Mouse (Mus musculus): ENCODE measurements at regions not wholly inside any gene's neighbourhood (a gene's known extent, or its start where the extent isn't known, plus 50 kb on each side); places are given as distances from the start of the nearest gene placed in this dataset.

- Histone ChIP-seq H3K4me1 (ENCODE audit: control insufficient read depth in 1 of 2, insufficient read depth in 2 of 2, low read length in 2 of 2) (no peaks in the 10 kb centered on the region), H3K79me2 (ENCODE audit: control insufficient read depth, insufficient read depth, low read length, poor library complexity) (no peaks in the 10 kb centered on the region), H3K9ac (ENCODE audit: control insufficient read depth, low read depth, low read length, poor library complexity, severe bottlenecking) (no peak overlapping the region), H3K36me3 (ENCODE audit: control insufficient read depth in 1 of 2, insufficient read depth in 2 of 2, low read length in 2 of 2) (no peaks in the 10 kb centered on the region), H3K27me3 (ENCODE audit: control insufficient read depth in 1 of 2, insufficient read depth in 2 of 2, low read length in 2 of 2) (no peaks in the 10 kb centered on the region; a peak in 1 of 4 replicates), H3K4me3 (ENCODE audit: control insufficient read depth in 1 of 2, insufficient read depth in 1 of 2, low read depth in 2 of 2, low read length in 2 of 2) (no peak overlapping the region), H3K27ac (ENCODE audit: control insufficient read depth, low read depth, low read length) (no peak overlapping the region), H3K9me3 (replicated peaks; ENCODE audit: insufficient read depth, low read length) (no peaks in the 10 kb centered on the region)
- TF ChIP-seq RCOR1 (IDR thresholded peaks at IDR 0.05; ENCODE audit: low read depth, low read length), result no peak
- no peak for TF ChIP-seq USF1 (IDR thresholded peaks at IDR 0.05; ENCODE audit: low read depth, low read length)
- no peak for TF ChIP-seq TAL1 (IDR thresholded peaks at IDR 0.05; ENCODE audit: low read length)
- TF ChIP-seq ZKSCAN1 (IDR thresholded peaks at IDR 0.05; ENCODE audit: low read depth, low read length), result no peak
- no peak for TF ChIP-seq GATA1 (IDR thresholded peaks at IDR 0.05; ENCODE audit: low read depth, low read length)
- no peak for TF ChIP-seq ZNF384 (IDR thresholded peaks at IDR 0.05; ENCODE audit: low read depth, low read length)
- no peak for TF ChIP-seq HCFC1 (IDR thresholded peaks at IDR 0.05; ENCODE audit: low read depth, low read length)
- TF ChIP-seq MAFK (IDR thresholded peaks at IDR 0.05; ENCODE audit: borderline replicate concordance, low read depth, low read length), result no peak
- TF ChIP-seq EP300 (IDR thresholded peaks at IDR 0.05; ENCODE audit: low read depth in 1 of 2, low read length in 2 of 2), result no peak
- no peak for TF ChIP-seq MYC (IDR thresholded peaks at IDR 0.05; ENCODE audit: low read depth, low read length)
- no peak for TF ChIP-seq TCF12 (IDR thresholded peaks at IDR 0.05; ENCODE audit: low read depth, low read length)
- TF ChIP-seq POLR2A (IDR thresholded peaks at IDR 0.05; ENCODE audit: control insufficient read depth in 1 of 2, insufficient read depth in 1 of 2, low read depth in 1 of 2, low read length in 2 of 2, poor library complexity in 1 of 2), result no peak
- no peak for TF ChIP-seq CHD2 (IDR thresholded peaks at IDR 0.05; ENCODE audit: low read length)
- TF ChIP-seq ETS1 (IDR thresholded peaks at IDR 0.05; ENCODE audit: low read depth, low read length), result no peak
- TF ChIP-seq UBTF (IDR thresholded peaks at IDR 0.05; ENCODE audit: borderline replicate concordance, insufficient read depth, low read depth, low read length), result no peak
- TF ChIP-seq MAZ (IDR thresholded peaks at IDR 0.05; ENCODE audit: low read depth, low read length), result no peak
- no peak for TF ChIP-seq ZC3H11A (IDR thresholded peaks at IDR 0.05; ENCODE audit: low read depth, low read length)
- DNase-seq (ENCODE audit: low read depth, low spot score), result no peak
Observed at GRCm38 (mm10) chr17:80796386-80796785, 68.1 kb upstream of the Map4k3 start.

GRCm38 (mm10) chr17:80795453-80796105 is 67.3 kb upstream of the Map4k3 start:
- no peak overlapping the region for H3K4me3 ChIP-seq (ENCODE audit: control insufficient read depth in 1 of 2, insufficient read depth in 1 of 2, low read depth in 2 of 2, low read length in 2 of 2)
- H3K27ac ChIP-seq (ENCODE audit: control insufficient read depth, low read depth, low read length), result no peak overlapping the region
- no peak overlapping the region for H3K9ac ChIP-seq (ENCODE audit: control insufficient read depth, low read depth, low read length, poor library complexity, severe bottlenecking)
- H3K27me3 ChIP-seq (ENCODE audit: control insufficient read depth in 1 of 2, insufficient read depth in 2 of 2, low read length in 2 of 2), result no peaks in the 10 kb centered on the region
- H3K4me1 ChIP-seq (ENCODE audit: control insufficient read depth in 1 of 2, insufficient read depth in 2 of 2, low read length in 2 of 2), result no peaks in the 10 kb centered on the region
- no peaks in the 10 kb centered on the region for H3K79me2 ChIP-seq (ENCODE audit: control insufficient read depth, insufficient read depth, low read length, poor library complexity)
- no peaks in the 10 kb centered on the region for H3K36me3 ChIP-seq (ENCODE audit: control insufficient read depth in 1 of 2, insufficient read depth in 2 of 2, low read length in 2 of 2)
- TF ChIP-seq MEF2A (IDR thresholded peaks at IDR 0.05; ENCODE audit: extremely low read depth, insufficient replicate concordance, low read depth, low read length, poor library complexity, severe bottlenecking) (no peak), POLR2A (IDR thresholded peaks at IDR 0.05; ENCODE audit: control insufficient read depth in 1 of 2, insufficient read depth in 1 of 2, low read depth in 1 of 2, low read length in 2 of 2, poor library complexity in 1 of 2) (no peak), ZMIZ1 (IDR thresholded peaks at IDR 0.05; ENCODE audit: low read depth, low read length) (no peak), SIN3A (IDR thresholded peaks at IDR 0.05; ENCODE audit: low read length) (no peak), UBTF (IDR thresholded peaks at IDR 0.05; ENCODE audit: borderline replicate concordance, insufficient read depth, low read depth, low read length) (no peak), ZNF384 (IDR thresholded peaks at IDR 0.05; ENCODE audit: low read depth, low read length) (no peak), MAFK (IDR thresholded peaks at IDR 0.05; ENCODE audit: borderline replicate concordance, low read depth, low read length) (no peak), USF2 (IDR thresholded peaks at IDR 0.05; ENCODE audit: borderline replicate concordance in 1 of 2, insufficient read depth in 1 of 2, low read depth in 1 of 2, low read length in 2 of 2) (no peak), EP300 (IDR thresholded peaks at IDR 0.05; ENCODE audit: low read depth in 1 of 2, low read length in 2 of 2) (no peak), ZC3H11A (IDR thresholded peaks at IDR 0.05; ENCODE audit: low read depth, low read length) (no peak), MXI1 (IDR thresholded peaks at IDR 0.05; ENCODE audit: low read depth, low read length) (no peak)
- no peak for DNase-seq (ENCODE audit: low read depth, low spot score)
- H3K9me3 ChIP-seq (replicated peaks; ENCODE audit: insufficient read depth, low read length), result no peaks in the 10 kb centered on the region

All from MEL (cell line).